21 mouse cellular contexts compared by ENCODE assay signal in genomic region chr12:41908011-41908410, GRCm38 (mm10).
A peak's percentile ranks its signal among the peaks of the same experiment; 100 is the strongest.
DNase-seq lines count a peak whose midpoint lies in the region; ATAC-seq and TF ChIP-seq lines count a peak whose summit lies in the region.
"Had no signal": no experiment of that assay in that cellular context is flagged by ENCODE, and none has a peak within 500 bp of the region (broad histone marks: within the 10 kb centered on the region; RNA-seq: fewer than 3 reads in every experiment).

No protein-coding gene starts in this region.

- H3K9me3 ChIP-seq in forebrain, embryonic 14.5 days (replicated peaks; ENCODE audit: control insufficient read depth, low read length) = no peaks in the 10 kb centered on the region
- H3K9me3 ChIP-seq in forebrain, embryonic 13.5 days (replicated peaks) = no peaks in the 10 kb centered on the region
- H3K9me3 ChIP-seq in kidney, postnatal 0 days (replicated peaks; ENCODE audit: low read length) = no peaks in the 10 kb centered on the region
- H3K9me3 ChIP-seq: G1E; hindbrain, embryonic 12.5 days; hindbrain, embryonic 15.5 days had no signal

- no peaks in the 10 kb centered on the region for H3K36me3 ChIP-seq in forebrain, embryonic 14.5 days (ENCODE audit: control insufficient read depth, insufficient read depth, low read length)
- no peaks in the 10 kb centered on the region for H3K36me3 ChIP-seq in forebrain, embryonic 13.5 days (ENCODE audit: poor library complexity, severe bottlenecking)
- H3K36me3 ChIP-seq in kidney, postnatal 0 days (ENCODE audit: insufficient read depth, low read length) = no peaks in the 10 kb centered on the region
- no peaks in the 10 kb centered on the region for H3K36me3 ChIP-seq in myocyte (ENCODE audit: control insufficient read depth, insufficient read depth)
- H3K36me3 ChIP-seq: G1E; hindbrain, embryonic 12.5 days; hindbrain, embryonic 15.5 days had no signal

- H3K9ac ChIP-seq in forebrain, embryonic 14.5 days (ENCODE audit: low read length) = no peak overlapping the region
- no peak overlapping the region for H3K9ac ChIP-seq in forebrain, embryonic 13.5 days
- no peak overlapping the region for H3K9ac ChIP-seq in kidney, postnatal 0 days (ENCODE audit: low read depth, low read length)
- H3K9ac ChIP-seq: hindbrain, embryonic 12.5 days; hindbrain, embryonic 15.5 days had no signal

- no peaks in the 10 kb centered on the region for H3K27me3 ChIP-seq in forebrain, embryonic 14.5 days (replicated peaks; ENCODE audit: control insufficient read depth, insufficient read depth, low read length)
- H3K27me3 ChIP-seq in forebrain, embryonic 13.5 days = no peaks in the 10 kb centered on the region
- no peaks in the 10 kb centered on the region for H3K27me3 ChIP-seq in kidney, postnatal 0 days (ENCODE audit: insufficient read depth, low read length)
- no peaks in the 10 kb centered on the region for H3K27me3 ChIP-seq in myocyte (ENCODE audit: control insufficient read depth, insufficient read depth, insufficient read length)
- H3K27me3 ChIP-seq: CH12.LX; hindbrain, embryonic 12.5 days; hindbrain, embryonic 15.5 days had no signal

- no peak overlapping the region for H3K27ac ChIP-seq in forebrain, embryonic 14.5 days (ENCODE audit: low read depth, low read length)
- H3K27ac ChIP-seq in forebrain, embryonic 13.5 days = no peak overlapping the region
- no peak overlapping the region for H3K27ac ChIP-seq in kidney, postnatal 0 days
- H3K27ac ChIP-seq: hindbrain, embryonic 12.5 days; hindbrain, embryonic 15.5 days had no signal

- ATAC-seq in forebrain, embryonic 14.5 days = no peak
- no peak for ATAC-seq in forebrain, embryonic 13.5 days
- ATAC-seq in kidney, postnatal 0 days (replicated peaks; ENCODE audit: low FRiP score, low read depth) = no peak
- ATAC-seq: forebrain, embryonic 16.5 days had no signal

- peak; percentile 2 for DNase-seq in forebrain, embryonic 14.5 days (ENCODE audit: low spot score)
- peak; percentile 48 for DNase-seq in kidney, postnatal 0 days (ENCODE audit: low spot score)
- no peak for DNase-seq in kidney, adult 11 months
- no peak for DNase-seq in right cerebral cortex, postnatal 4 days
- DNase-seq in lung, postnatal 10 days = no peak
- DNase-seq: adrenal gland, adult 8-10 months; adrenal gland, postnatal 25 days; B cell, adult 2 months; cerebellum, adult 18-20 months; cerebellum, adult 9-10 months; cerebellum, postnatal 14 days; gastrocnemius, postnatal 10 days; gastrocnemius, postnatal 36 days had no signal

- TF ChIP-seq CTCF in kidney, postnatal 0 days (IDR thresholded peaks at IDR 0.05; ENCODE audit: low read depth) = no peak

- no peak overlapping the region for H3ac ChIP-seq in myocyte (ENCODE audit: control insufficient read depth, insufficient read length)

- H3K4me1 ChIP-seq in forebrain, embryonic 14.5 days (ENCODE audit: control insufficient read depth, insufficient read depth, low read length) = no peaks in the 10 kb centered on the region
- H3K4me1 ChIP-seq in forebrain, embryonic 13.5 days = no peaks in the 10 kb centered on the region
- no peaks in the 10 kb centered on the region for H3K4me1 ChIP-seq in kidney, postnatal 0 days (replicated peaks; ENCODE audit: insufficient read depth, low read length)
- H3K4me1 ChIP-seq: hindbrain, embryonic 12.5 days; hindbrain, embryonic 15.5 days had no signal

- no peak overlapping the region for H3K4me3 ChIP-seq in forebrain, embryonic 14.5 days (ENCODE audit: low read depth, low read length)
- H3K4me3 ChIP-seq in forebrain, embryonic 13.5 days = no peak overlapping the region
- H3K4me3 ChIP-seq in kidney, postnatal 0 days (replicated peaks; ENCODE audit: low read depth, low read length) = no peak overlapping the region
- no peak overlapping the region for H3K4me3 ChIP-seq in myocyte
- H3K4me3 ChIP-seq: hindbrain, embryonic 12.5 days; hindbrain, embryonic 15.5 days had no signal

- no peak overlapping the region for H3K4me2 ChIP-seq in forebrain, embryonic 14.5 days (ENCODE audit: low read length)
- no peak overlapping the region for H3K4me2 ChIP-seq in forebrain, embryonic 13.5 days
- H3K4me2 ChIP-seq in kidney, postnatal 0 days (ENCODE audit: low read length) = no peak overlapping the region
- H3K4me2 ChIP-seq in myocyte (ENCODE audit: low read depth) = no peak overlapping the region
- H3K4me2 ChIP-seq: heart, embryonic 11.5 days; hindbrain, embryonic 12.5 days; hindbrain, embryonic 15.5 days had no signal

- no peaks in the 10 kb centered on the region for H3K79me2 ChIP-seq in myocyte (ENCODE audit: control insufficient read depth, insufficient read depth)

- no peak for TF ChIP-seq POLR2A in myocyte (IDR thresholded peaks at IDR 0.05; ENCODE audit: insufficient read length, low read depth)

- WGBS in forebrain, embryonic 14.5 days = 87% methylated on average over 1 of the region's 1 CpGs
- WGBS in forebrain, embryonic 13.5 days = 76% methylated on average over 1 of the region's 1 CpGs
- 54% methylated on average over 1 of the region's 1 CpGs for WGBS in kidney, postnatal 0 days

TF ChIP-seq in myocyte, 11 proteins besides CTCF, POLR2A, EP300 and RAD21:
- TF ChIP-seq SRF (IDR thresholded peaks at IDR 0.05; ENCODE audit: control insufficient read depth, insufficient read length, low read depth) = no peak
- peak; percentile 13 for TF ChIP-seq USF1 (IDR thresholded peaks at IDR 0.05; ENCODE audit: low read depth)
TF ChIP-seq in myocyte: peak in this region for 1.

Comparison
In these comparisons a context has a peak if more than half of its experiments do, and no peak if none do; other contexts are left out.
1. DNase-seq: peak in forebrain, embryonic 14.5 days (single experiment) and kidney, postnatal 0 days (single experiment); none in kidney, adult 11 months (single experiment), right cerebral cortex, postnatal 4 days (single experiment) and lung, postnatal 10 days (single experiment).